Mouse (Mus musculus) erythroid progenitor cell, adult 5-6 weeks (primary cell): Measurements from ENCODE around the gene Plekhg5. TPM values are rescaled to one million over a fixed set of nuclear protein-coding genes. Genes with fewer than 3 reads are reported as not detected.

Source experiments
- ATAC-seq: replicated peaks from 2 replicates; pipeline ENCODE4 v1.8.0; 2016; ENCODE audit warnings: moderate number of reproducible peaks, mild to moderate bottlenecking, moderate TSS enrichment, inconsistent platforms; ENCODE audit not compliant: poor library complexity, low FRiP score, severe bottlenecking
- total RNA-seq, 2 experiments: library from RNA; stranded (forward) in 1 of 2; stranded (reverse) in 1 of 2; fragments of 150-400 nt in 1 of 2; fragments of 186-747, 209-891 nt in 1 of 2; gene quantifications; 2 replicates each; pipeline versions ENCODE4 v1.2.3 to v1.2.4; 2015 to 2017; ENCODE audit warnings: low replicate concordance in 2 of 2

Plekhg5 gene
- total RNA-seq, 2 experiments from 2014 or later: 1.7 to 3.5 TPM

GRCm38 (mm10) chr4:152138497-152139260 lies 66.4 kb downstream of the Plekhg5 start:
- ATAC-seq: peak; percentile 85

DNA sequence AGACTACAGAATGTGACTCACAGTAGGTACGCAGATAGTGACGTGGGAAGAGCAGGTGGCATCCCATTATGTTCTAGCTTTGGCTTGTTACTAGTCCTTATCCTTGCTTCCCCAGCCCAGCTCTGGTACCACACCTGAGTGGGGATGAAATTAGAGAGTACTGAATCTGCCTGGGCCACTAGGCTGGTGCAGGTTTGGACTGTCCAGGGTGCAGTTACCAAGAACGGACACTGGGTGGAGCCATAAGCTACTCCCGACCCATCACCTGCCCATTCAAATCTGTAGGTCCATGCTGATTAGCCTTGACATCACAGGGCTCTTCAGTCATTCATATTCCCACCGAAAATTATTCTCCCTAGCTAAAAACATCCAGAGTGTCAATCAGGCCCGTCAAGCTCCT lies 68.1 kb downstream of the Plekhg5 start:
- ATAC-seq: peak; percentile 52

DNA sequence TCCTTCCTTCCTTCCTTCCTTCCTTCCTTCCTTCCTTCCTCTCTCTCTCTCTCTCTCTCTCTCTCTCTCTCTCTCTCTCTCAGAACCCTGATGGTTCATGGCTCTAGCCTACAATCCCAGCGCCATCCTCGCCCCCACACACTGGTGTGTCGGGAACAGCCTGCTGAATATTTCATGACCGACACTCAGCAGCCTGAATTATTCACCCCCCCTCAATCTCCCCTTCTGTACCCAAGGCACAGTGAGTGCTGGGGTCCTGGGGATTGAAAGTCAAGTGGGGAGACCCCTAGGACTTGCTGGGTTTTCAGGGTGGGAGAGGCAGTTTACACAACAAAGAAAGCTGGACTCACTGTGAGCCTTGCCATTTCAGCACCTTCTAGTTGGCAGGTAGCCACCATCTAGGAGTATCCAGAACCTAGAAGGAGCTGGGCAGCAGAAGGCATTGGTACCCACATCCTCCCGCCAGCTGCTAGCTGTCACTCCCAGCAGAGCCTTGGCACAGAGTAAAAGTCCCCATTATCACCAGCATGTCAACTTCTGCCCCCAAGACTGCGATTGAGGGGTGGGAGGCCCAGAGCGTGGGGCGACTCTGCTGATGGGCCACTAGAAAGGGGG lies 69.3 kb downstream of the Plekhg5 start:
- no peak for ATAC-seq

GRCm38 (mm10) chr4:152143632-152144031 lies 71.3 kb downstream of the Plekhg5 start:
- no peak for ATAC-seq

DNA sequence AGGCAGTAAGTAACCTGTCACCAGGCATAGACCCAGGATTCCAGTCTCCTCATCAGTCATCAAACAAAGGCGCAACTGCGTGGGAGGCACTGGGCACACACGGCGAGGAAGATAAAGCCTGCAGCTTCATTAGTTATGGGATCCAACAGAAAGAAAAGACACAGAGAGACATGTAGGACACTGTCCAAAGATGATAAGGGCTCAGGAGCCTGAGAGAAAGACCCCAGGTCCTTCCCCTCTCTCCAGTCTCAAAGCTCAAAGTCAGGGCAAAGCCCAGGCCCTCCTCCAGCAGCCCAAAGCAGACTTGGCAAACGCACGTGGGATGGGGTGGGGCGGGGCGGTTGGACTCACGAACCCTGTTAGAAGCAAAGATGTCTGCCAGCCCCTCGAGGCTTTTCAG lies 73.2 kb downstream of the Plekhg5 start:
- no peak for ATAC-seq

- ATAC-seq: no peak
These were observed 73.9 kb downstream of the Plekhg5 start for GRCm38 (mm10) chr4:152146033-152146827.

- ATAC-seq: no peak
These were observed 78.2 kb downstream of the Plekhg5 start for GRCm38 (mm10) chr4:152150546-152150945.

DNA sequence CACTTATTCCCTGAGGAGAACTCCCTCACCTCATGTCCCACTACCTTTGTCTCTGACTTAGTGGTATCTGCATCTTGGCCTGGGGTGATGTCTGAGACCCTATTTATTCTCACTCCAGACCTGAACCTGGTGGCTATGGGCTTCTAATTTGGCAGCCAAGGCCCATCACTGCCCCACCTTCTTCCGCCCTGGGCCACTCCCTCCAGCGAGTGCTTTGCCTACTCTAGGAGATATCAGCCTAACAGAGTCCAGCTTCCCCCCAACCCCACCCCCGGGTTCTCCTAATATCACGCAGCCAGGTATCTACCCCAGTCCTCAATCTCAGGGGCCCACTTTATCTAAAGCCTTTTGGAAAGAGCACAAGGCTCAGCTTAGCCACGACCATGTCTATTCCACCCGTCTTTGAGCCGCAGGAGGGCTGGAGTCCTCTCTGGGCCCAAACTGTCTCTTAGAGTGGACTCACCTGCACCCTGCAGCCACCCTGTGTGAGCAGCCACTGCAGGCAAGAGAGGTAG lies 79.2 kb downstream of the Plekhg5 start:
- ATAC-seq: no peak

DNA sequence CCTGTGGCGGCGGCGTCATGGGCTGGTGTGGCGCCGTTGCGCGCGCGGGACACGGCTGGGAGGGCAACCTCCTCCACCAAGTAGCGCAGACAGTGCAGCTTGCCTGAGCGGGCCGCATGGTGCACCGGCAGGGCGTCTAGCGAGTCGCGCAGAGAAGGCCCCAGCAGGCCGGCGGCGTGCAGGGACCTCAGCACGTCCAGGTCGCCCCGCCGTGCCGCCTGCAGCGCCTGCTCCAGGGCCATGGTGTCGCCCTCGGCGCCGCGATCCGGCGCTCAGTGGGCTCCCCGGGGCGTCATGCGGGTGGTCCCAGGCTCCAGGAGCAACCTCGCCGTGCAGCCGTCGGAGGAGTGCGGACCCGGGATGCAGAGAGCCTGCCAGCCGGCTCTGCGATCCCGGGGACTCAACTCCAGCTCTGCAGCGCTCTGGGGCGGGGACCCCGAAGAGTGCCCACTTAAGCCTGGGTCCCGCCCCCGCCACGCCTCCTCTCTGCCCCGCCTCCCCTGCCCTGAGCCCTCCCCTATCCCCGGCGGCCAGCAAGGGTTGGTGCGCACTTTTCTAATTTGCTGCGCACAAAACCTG lies 79.8 kb downstream of the Plekhg5 start, which contains the start of gene Espn:
Gene Espn, minus strand, starts transcription at position 406 of the 579 bp plus-strand sequence.
- ATAC-seq: no peak

GRCm38 (mm10) chr4:152153771-152154177 lies 81.5 kb downstream of the Plekhg5 start:
- ATAC-seq: peak; percentile 54

DNA sequence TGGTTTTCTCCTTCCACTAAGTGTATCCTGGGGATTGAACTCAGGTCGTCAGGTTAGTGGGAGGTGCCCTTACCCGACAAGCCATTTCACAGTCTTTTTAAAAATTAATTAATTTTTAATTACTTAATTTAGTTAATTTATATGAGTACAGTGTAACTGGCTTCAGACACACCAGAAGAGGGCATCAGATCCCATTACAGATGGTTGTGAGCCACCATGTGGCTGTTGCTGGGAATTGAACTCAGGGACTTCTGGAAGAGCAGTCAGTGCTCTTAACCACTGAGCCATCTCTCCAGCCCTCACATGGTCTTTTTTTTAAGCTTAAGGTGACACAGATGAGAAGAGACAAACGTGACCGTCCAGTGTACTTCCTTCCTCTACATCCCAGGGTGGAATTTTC lies 82.7 kb downstream of the Plekhg5 start:
- no peak for ATAC-seq

- ATAC-seq: no peak
These were observed 85.7 kb downstream of the Plekhg5 start for GRCm38 (mm10) chr4:152157779-152158584.

DNA sequence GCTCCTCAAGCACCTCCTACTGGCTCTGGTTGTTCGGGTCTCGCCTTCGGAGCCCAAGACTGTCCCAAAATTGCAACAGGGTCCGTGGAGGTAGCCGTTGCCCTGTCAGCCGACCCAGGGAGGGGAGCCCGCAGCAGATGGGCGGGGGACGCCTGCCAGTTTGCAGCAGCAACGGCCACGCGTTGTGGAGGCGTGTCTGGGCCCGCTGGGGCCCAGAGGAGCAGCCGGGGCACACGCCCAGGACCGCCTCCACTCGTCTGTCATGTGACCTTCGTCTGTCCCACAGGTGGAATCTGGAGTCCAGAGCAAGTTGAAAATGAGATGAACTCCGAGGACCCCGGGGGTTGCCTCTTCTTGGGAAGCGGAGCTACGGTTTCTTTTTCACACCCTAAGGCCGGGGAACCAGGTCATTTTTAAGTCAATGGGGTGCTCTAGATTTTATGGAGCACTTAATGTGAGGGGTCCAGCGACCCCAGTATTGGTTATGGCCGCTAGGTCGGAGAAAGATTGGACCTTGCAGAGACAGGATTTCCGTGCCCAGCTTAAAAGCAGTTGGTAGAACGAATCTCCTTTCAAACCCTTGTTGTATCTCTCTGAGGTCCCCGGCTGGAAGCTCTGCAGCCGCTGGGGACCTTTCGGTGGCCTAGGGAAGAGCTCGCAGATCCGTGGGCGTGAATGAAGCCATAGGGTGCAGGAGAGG lies 86.4 kb downstream of the Plekhg5 start, which contains the start of gene Hes2:
Gene Hes2, plus strand, starts transcription at position 283 of the 700 bp plus-strand sequence.
- ATAC-seq: no peak

GRCm38 (mm10) chr4:152159285-152159678 lies 87.0 kb downstream of the Plekhg5 start:
- ATAC-seq: no peak

- ATAC-seq: no peak
These were observed 88.5 kb downstream of the Plekhg5 start for GRCm38 (mm10) chr4:152160748-152161147.

- ATAC-seq: no peak
These were observed 89.3 kb downstream of the Plekhg5 start for GRCm38 (mm10) chr4:152161601-152162000.

DNA sequence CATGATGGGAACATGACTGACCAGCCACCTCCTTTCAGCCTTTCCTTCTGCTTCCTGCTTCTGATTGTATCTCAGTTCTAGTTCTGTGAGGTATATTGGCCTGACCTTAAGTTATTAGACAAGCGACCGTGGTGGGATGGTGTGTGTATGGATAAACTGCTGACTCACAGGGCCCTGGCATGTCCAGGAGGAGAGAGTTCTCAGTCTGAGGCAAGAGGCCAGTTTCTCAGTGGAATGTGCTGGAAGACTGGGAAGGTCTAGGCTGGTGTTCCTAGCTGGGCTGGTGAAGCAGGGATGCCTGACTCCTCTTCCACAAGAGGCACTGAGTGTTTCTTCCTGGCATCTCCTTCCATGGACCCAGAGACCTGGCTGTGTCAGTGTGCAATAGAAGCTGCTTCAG lies 90.5 kb downstream of the Plekhg5 start:
- ATAC-seq: no peak
